Mouse (Mus musculus) lung, postnatal 0 days (tissue): ENCODE results near the gene Actr1a.

Source experiments
- CTCF ChIP-seq: IDR thresholded peaks from 2 replicates; pipeline ENCODE4 v1.5.1; 2016; ENCODE audit warnings: antibody characterized with exemption, mild to moderate bottlenecking
- EP300 ChIP-seq: IDR thresholded peaks from 2 replicates; pipeline ENCODE4 v1.6.1; 2016; ENCODE audit warnings: antibody characterized with exemption, mild to moderate bottlenecking, control low read depth

DNA sequence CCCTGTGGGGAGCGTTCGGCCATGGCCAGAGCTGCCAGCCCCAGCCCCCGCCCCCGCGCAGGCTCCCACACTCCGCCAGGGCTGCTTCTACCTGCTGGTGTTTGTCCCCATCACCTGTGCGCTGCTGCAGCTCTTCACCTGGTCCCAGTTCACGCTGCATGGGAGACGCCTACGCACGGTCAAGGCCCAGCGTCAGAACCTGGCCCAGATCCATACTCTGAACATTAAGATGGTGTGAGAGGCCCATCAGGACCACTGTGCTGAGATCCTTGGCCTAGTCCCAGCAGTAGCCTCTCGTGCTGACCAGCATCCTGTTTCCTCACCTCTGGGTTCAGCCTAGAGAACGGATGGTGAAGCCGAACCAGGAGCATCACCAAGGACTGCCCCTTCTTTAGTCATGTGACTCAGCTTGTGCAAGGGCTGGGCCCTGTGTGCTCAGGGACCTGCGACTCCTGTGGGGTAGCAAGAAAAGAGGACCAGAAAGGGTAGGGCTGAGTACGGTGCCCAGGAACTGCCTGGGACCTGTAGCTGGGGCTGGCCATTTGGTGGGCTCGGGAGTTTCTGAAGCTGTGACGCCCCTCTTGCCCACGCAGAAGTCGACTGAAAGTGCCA is 21.0 kb downstream of the Actr1a start:
- no peak for TF ChIP-seq CTCF
- no peak for TF ChIP-seq EP300
